Mouse (Mus musculus) frontal cortex, postnatal 14 days (tissue): ENCODE results near the gene Sftpd.

ENCODE experiments used
- DNase-seq, 2 experiments: peaks; one replicate each; pipeline ENCODE4 v3.0.0; 2022; ENCODE audit warnings: low spot score in 2 of 2

Gene Sftpd

DNA sequence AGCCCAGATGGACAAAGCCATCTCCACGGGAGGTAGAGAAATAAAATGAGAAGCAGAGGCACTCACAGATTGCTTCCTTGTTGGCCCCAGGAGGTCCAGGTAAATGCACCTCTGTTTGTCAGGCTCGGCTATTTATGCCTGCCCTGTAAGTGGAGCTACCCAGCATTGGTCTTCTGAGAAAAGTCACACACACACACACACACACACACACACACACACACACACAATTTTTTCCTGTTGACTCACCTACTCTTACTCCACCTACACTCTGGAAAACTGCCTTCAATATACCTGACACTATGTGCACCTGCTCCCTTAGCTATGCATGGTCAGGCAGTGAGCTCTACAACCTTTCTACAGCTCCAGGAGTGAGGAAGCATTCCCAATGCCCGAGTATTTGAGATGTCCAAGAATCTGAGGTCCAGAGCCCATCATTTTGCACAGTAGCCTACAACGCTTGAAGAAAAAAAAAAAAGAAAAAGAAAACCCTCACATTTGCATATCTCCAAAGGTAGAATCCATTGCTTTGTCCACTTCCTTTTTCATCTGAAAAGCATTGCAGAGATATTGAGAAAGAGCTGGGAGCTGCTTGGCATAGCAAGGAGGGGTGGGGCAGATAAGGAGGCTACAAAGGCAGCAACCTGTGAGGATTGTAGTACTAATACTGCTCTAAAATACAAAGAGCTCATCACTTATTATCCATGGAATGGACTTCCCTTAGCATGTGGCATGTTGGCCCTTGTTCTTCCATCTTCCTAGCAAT lies at the start of gene Sftpd:
Sftpd (minus strand) TSS at position 91 of the 763 bp plus-strand sequence.
- no peak for DNase-seq

GRCm38 (mm10) chr14:41198037-41198730 lies 13.2 kb upstream of the Sftpd start:
- no peak for DNase-seq

GRCm38 (mm10) chr14:41189496-41189895 lies 4.5 kb upstream of the Sftpd start:
- DNase-seq, result no peak

GRCm38 (mm10) chr14:41174802-41175201 lies 10.1 kb downstream of the Sftpd start:
- no peak for DNase-seq

- DNase-seq, result no peak
Observed at GRCm38 (mm10) chr14:41170514-41170913, 14.4 kb downstream of the Sftpd start.

DNA sequence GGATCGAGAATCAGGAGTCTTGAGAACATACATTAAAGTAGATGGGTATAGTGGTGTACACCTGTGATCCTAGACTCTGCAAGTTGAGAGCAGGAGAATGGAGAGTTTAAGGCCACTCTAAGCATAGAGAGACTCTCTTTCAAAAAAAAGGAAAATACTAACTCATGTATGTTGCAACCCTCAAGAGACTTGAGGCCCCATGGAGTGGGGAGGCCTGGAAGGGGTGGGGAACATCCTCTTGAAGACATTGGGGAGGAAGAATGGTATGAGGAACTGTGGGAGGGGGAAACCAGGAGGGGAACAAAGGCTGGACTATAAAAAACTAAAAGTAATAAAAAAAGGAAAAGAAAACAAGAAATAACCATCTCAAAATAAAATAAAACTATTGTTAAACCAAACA lies 16.4 kb downstream of the Sftpd start:
- no peak for DNase-seq

DNA sequence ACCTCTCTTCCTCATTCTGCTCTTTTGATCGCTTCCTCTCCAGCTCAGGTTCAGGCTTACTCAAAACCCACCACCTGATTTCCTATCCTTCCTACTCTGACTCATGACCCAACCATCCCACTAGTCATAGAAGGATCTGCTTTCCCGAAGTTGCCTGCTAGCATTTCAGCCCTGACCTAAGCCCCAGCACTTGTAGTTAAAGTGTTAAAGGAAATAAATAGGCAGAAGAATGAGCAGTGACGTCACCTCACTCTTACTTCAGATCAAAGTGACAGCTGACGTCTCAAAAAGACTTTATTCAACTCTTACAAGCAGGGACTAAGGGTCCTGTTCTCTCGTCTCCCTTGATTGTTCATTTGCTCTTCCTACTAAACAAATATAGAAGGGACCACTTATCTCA lies 17.7 kb downstream of the Sftpd start:
- no peak for DNase-seq

DNA sequence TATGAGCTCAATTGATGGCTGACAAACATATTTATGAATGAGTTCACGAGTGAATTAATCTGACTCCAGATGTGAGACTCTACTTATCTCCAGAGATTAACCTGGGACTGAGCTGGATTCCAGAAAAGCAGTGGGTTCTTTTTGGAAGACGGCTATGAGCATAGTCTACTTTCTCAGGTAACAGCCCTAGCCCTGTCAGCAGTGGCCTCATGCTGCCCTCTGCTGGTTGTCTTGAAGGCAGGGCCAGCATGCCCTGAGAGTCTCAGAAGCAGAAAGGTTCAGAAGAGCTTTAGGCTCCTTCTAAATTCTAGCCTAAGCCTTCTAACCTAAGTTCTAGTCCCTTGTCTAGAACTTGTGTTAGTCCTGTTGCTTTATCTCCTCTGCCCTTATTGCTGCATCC lies 22.3 kb downstream of the Sftpd start:
- DNase-seq, result peak in 1 of 2 experiments; percentile 5

DNA sequence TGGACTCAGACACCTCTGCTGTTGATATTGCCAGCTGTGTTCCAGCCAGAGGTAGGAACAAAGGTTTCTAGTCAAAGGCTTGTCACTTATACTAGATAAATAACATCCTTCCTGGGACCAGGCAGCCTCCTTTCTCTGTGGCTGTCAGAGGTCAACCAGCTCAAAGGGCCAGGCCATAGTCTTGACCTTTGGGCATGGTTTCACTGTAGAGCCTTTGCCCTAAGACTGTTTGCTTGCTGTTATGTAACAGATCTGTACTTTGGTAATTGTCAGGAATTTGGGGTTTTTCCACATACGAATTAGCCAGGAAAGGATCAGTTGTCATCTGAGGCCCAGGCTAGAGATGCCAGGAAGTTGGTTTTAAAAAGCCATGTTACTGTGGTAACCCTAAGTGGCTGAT lies 24.2 kb downstream of the Sftpd start:
- DNase-seq, result no peak

GRCm38 (mm10) chr14:41160076-41160475 lies 24.9 kb downstream of the Sftpd start:
- DNase-seq, result no peak

DNA sequence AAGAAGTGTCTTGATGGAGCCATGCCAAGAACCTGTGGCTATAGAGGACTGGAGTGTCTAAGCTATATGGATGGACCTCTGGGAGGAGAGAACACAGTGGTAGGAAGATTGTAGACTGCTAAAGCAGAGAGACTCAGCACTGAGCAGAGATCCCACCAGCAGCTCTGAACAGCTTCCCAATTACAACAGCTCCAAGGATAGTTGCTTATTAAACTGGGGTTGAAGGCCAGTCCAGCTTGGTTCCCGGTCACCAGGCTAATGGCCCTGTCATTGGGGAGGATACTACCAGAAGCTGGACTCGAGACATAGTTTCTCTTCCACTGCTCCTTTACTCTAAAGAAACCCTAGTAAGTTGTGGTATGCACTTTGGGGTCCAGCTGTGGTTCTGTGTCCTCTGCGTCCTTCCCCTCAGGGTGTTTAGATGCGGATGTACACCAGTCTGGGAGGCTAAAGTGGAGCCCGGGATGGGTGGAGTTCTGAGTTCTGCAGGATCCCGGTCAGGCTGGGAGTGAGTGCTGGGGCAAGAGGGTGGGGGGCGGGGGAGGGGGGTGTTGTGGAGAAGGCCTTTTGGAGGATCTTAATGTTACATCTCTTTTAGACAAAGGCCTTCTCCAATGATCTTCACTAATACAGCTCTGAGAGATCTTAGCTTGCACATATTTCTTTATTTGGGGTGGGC lies 33.6 kb downstream of the Sftpd start, which contains the start of gene Mbl1:
Mbl1 (plus strand) TSS at position 239 of the 679 bp plus-strand sequence.
- DNase-seq, result no peak

- no peak for DNase-seq
Observed at GRCm38 (mm10) chr14:41147356-41147755, 37.6 kb downstream of the Sftpd start.

- no peak for DNase-seq
Observed at GRCm38 (mm10) chr14:41146922-41147321, 38.0 kb downstream of the Sftpd start.

GRCm38 (mm10) chr14:41146035-41146434 lies 38.9 kb downstream of the Sftpd start:
- no peak for DNase-seq

GRCm38 (mm10) chr14:41140686-41141085 lies 44.3 kb downstream of the Sftpd start:
- DNase-seq, result no peak

DNA sequence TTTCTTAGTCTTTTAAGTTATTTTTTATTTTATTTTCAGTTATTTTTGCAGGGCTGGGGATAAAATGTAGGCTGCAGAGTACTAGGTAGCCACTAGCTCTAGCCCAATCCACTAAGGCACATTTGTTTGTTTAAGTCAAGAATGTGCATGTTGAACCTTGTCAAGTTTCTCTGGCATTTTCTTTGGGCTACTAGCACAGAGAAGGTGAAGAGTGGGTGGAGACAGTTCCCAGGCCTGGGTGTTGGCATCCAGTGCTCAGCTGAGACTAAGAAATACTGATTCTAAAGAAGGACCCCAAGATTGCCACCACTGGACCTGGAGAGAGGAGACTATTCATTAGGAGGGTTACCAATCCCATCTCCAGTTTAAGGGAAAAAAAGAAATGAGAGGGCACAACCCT lies 47.9 kb downstream of the Sftpd start:
- no peak for DNase-seq

DNA sequence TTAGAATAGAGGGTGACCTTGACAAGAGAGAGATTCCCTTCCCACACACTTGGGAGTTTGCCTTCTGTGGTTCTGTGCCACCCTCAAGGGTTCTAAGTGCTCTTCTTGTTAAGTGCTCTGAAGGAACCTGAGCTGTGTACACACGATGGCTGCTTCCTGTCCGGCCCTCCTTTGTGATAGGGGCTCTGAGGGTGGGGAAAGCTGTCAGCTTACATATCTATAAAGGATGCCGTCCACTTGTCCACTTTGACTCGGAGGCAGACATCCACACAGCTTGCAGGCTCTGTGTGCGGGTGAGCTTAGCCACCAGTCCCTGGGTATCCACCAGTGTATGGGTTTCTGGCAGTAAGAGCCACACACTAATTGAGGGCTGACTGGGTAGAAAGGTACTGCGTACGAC lies 53.4 kb downstream of the Sftpd start, which contains the start of gene Sftpa1:
Sftpa1 (plus strand) TSS at position 243 of the 400 bp plus-strand sequence.
- no peak for DNase-seq

- DNase-seq, result peak in 1 of 2 experiments; percentile 37
Observed at GRCm38 (mm10) chr14:41127997-41128396, 57.0 kb downstream of the Sftpd start.

GRCm38 (mm10) chr14:41124683-41125082 lies 60.3 kb downstream of the Sftpd start:
- DNase-seq, result no peak
